Mouse (Mus musculus): ENCODE measurements around the gene Plin4.

GRCm38 (mm10) chr17:56078880-56079795, 30.5 kb downstream of the Plin4 start, which contains the start of gene Hdgfl2:
- TF ChIP-seq CTCF (IDR thresholded peaks at IDR 0.05; ENCODE audit: low read depth, low read length) (no peak), TAL1 (conservative IDR thresholded peaks at IDR 0.05; ENCODE audit: low read depth, low read length) (no peak)
